Mouse (Mus musculus): ENCODE measurements around the gene Spesp1. TPM values are rescaled to one million over a fixed set of nuclear protein-coding genes. Genes with fewer than 3 reads are reported as not detected.

Spesp1 gene
- not detected for total RNA-seq (2023)

GRCm38 (mm10) chr9:62281991-62282390 lies at the start of gene Spesp1:
Gene Spesp1 (minus strand): TSS chr9:62282208.

Other genes starting within 250 kb of the Spesp1 start
- 10 to 100 TPM in 1 of 2 experiments, 1 to 10 TPM in 1; 9.5 to 13.1 TPM for gene Glce, start 159.6 kb downstream of the Spesp1 start, total RNA-seq (2023)
- gene Anp32a, start 59.1 kb upstream of the Spesp1 start, total RNA-seq (2023): 100 to 1,000 TPM; 356 to 358 TPM